Mouse (Mus musculus) inflammation-experienced regulatory T-cells, adult 6 months (primary cell): Measurements from ENCODE around the gene Tssk4. TPM values are rescaled to one million over a fixed set of nuclear protein-coding genes. Genes with fewer than 3 reads are reported as not detected.

Experiments used
- ATAC-seq: one replicate; pipeline ENCODE4 v1.8.0; 2017
- polyA plus RNA-seq, 3 experiments: library from polyadenylated mRNA; unstranded; fragments of 100-300 nt; shearing (Covaris generic); gene quantifications; one replicate each; pipeline ENCODE4 v1.2.1; 2017

Gene Tssk4
- 1 to 10 TPM in 2 of 3 experiments, under 1 TPM in 1; 0.68 to 2.2 (median 1.2) TPM for polyA plus RNA-seq

- ATAC-seq: no peak
Measured at GRCm38 (mm10) chr14:55649884-55650283, at the start of gene Tssk4. Gene Tssk4, plus strand, starts transcription at chr14:55650184.

DNA sequence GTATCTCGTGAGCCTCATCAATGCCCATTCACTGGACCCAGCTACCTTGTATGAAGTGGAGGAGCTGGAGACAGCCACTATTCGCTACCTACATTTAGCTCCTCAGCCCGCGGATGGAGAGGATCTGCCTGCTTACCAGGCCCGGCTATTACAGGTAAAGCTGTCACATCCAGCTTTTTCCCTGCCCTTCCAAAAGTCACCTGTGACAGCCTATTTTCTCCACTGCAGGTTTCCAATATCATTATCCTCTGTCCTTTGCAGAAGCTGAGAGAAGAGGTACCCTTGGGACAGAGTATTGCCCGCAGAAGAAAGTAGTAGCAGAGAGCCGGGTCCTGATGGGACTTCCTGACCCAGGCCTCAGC lies 46.7 kb upstream of the Tssk4 start, which contains the start of gene Irf9:
TSS of gene Irf9 (plus strand) at position 301 of the 362 bp plus-strand sequence.
- no peak for ATAC-seq

- peak; percentile 97 for ATAC-seq
Measured at GRCm38 (mm10) chr14:55603633-55604576, 46.1 kb upstream of the Tssk4 start.

DNA sequence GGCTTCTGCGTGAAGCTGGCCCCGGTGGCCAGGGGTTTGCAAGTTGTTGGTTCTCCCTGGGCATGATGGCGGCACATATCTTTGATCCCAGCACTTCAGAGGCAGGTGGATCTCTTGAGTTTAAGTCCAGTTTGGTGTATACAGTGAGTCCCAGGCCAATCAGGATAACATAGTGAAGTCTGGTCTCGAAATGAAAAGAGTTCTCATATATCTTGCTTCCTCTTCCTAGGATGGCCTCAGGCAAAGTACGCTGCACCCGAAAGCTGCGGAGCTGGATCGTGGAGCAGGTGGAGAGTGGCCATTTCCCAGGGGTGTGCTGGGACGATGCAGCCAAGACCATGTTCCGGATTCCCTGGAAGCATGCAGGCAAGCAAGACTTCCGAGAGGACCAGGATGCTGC lies 45.2 kb upstream of the Tssk4 start:
- no peak for ATAC-seq

DNA sequence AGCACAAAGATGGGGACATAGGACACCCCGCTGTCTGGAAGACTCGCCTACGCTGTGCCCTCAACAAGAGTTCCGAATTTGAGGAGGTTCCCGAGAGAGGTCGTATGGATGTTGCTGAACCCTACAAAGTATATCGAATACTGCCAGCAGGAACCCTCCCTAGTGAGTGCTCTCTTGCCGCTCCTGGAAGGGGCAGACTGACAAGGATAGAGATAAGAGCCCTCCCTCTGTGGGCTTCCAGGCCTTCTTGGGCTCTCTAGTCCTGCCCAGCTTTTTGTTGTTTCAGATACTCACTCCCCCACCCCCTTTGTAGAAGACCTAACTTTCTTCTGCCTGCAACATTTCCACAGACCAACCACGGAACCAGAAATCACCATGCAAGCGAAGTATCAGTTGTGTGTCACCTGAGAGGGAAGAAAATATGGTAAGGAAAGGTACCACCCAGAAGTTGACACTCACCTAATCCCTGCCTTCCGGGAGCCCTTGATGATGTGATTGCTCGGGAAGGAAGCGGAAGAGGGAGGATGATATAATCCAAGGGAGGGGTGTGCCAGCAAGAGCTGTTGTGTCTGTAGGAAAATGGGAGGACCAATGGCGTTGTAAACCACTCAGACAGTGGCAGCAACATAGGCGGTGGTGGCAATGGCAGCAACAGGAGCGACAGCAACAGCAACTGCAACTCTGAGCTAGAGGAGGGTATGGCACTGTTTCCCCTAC lies 44.1 kb upstream of the Tssk4 start:
- no peak for ATAC-seq

DNA sequence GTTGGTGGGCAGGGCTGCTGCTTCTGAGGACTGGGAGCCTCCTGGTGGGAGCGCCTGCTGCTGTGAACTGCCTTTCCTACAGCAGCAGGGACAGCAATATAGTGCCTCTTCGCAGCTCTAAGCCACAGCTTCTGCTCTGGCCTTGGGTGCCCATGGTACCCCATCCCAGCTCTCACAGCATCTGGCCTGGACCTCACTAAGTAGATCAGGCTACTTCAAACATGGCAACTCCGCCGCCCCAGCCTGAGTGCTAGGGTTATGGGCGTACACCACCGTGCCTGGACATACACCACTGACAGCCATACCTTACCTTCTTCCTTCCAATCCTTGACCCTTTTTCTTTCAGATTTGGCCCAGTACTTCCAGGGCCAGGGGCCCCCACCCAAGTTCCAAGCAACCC lies 41.6 kb upstream of the Tssk4 start:
- no peak for ATAC-seq

GRCm38 (mm10) chr14:55613346-55613745 lies 36.6 kb upstream of the Tssk4 start:
- ATAC-seq: no peak

- no peak for ATAC-seq
Measured at GRCm38 (mm10) chr14:55614565-55615178, 35.3 kb upstream of the Tssk4 start.

- no peak for ATAC-seq
Measured at GRCm38 (mm10) chr14:55615876-55616275, 34.1 kb upstream of the Tssk4 start.

- ATAC-seq: no peak
Measured at GRCm38 (mm10) chr14:55616844-55617243, 33.1 kb upstream of the Tssk4 start.

DNA sequence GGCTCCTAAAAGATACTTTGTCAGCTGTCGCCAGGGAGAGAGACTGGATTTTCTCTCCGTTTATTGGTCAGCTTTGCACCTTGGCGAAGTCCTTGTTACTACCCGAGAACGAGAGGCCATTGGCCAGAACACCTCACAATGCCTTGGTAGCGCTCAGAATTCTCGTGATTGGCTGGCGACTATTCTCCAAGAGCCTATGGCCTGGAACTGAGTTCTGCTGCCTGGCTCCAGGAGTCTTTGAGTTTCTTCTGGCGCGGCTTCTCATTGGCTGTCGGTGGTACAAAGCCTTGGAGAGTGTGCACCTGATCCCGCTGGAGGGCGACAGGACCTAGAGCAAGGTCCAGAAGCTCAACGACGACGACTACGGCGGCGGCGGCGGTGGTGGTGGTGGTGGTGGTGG lies 32.2 kb upstream of the Tssk4 start, which contains the start of gene Rec8:
TSS of gene Rec8 (plus strand) at position 216 of the 400 bp plus-strand sequence.
- ATAC-seq: peak; percentile 60

GRCm38 (mm10) chr14:55618486-55619195 lies 31.3 kb upstream of the Tssk4 start:
- no peak for ATAC-seq

DNA sequence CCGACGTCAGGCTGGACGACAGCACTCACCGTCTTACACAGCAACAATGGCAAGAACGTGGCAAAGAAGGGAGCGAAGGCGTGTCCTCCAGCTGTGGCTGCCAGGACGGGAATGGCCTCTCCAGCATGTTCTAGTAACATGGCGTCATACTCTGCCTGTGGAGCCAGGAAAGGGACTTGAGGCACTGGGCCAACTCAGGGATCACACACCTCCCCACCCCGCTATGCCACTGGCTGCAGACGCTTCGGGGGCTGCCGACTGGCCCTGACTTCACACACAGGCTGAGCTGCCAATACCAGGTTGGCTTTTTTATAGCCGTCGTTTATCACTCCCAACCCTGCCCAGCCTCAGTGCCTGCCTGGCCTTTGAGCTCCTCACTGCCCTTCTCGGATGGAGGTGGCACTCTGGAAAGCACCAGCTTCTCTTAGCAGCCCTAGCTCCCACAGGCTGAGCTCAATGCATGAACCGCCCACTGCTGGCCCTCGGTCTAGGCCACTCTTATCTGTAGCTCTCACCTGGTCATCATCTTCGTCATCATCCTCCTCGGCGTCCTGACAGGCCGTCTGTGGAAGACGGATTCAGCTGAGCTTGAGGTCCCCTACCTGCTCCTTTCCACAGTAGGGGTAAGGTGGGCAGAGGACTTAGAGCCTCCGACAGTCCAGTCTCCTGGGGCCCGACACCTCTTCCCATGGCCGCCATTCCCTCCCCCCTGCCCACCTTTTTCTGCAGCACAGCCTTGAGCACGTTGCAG lies 21.7 kb upstream of the Tssk4 start:
- ATAC-seq: no peak

DNA sequence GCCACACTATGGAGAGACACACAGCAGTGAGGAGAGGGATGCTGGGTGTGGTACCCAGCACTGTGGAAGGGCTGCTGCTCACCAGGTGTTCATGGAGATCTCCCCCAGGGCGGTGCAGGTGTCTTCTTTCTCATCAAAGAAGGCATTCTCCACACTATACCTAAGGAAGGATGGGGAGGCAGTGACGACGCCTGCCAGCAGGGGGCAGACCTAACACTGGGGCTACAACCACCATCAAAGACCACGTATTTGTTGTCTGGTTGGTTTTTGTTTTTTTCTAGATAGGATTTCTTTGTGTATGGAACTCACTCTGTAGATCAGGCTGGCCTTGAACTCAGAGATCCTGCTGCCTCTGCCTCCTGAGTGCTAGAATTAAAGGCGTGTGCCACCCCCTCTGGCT lies 20.7 kb upstream of the Tssk4 start:
- peak; percentile 65 for ATAC-seq

DNA sequence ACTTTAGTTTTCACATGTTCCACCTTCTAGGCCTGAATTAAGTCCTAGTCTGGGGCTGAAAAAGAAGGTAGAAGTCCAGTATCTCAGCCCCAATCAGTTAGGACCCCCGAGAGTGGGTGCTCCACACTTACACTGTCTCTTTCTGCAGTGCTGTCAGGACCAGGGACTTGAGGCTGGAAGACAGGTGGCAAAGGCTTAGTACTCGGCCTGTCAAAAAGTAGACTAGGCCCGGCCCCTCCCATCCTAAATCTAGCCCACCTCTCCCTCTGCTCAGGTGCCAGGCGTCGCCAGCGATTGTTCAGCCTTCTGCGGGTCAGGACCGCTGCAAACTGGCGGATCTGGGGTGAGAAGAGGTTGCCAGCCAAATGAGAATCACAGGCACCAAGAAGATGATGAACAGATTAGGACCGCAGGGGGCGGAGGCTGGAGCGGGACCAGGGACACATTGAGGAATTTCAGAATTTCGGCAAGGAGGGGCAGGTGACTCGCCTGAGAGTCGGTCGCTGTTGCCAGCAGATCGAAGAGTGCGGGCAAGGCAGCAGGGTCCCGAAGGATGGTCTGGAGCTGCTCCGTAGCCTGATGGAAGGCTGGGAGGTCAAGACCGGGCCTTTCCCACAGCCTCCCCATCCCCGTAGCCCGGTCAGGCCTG lies 15.0 kb upstream of the Tssk4 start:
- ATAC-seq: no peak

- ATAC-seq: peak; percentile 99
Measured at GRCm38 (mm10) chr14:55635523-55636007, 14.4 kb upstream of the Tssk4 start, which contains the start of gene Ipo4. Gene Ipo4, minus strand, starts transcription at chr14:55635957.

- no peak for ATAC-seq
Measured at GRCm38 (mm10) chr14:55637795-55638194, 12.2 kb upstream of the Tssk4 start, which contains the start of gene Gm49378. Gene Gm49378, minus strand, starts transcription at chr14:55637895.

GRCm38 (mm10) chr14:55640816-55641215 lies 9.2 kb upstream of the Tssk4 start:
- no peak for ATAC-seq

DNA sequence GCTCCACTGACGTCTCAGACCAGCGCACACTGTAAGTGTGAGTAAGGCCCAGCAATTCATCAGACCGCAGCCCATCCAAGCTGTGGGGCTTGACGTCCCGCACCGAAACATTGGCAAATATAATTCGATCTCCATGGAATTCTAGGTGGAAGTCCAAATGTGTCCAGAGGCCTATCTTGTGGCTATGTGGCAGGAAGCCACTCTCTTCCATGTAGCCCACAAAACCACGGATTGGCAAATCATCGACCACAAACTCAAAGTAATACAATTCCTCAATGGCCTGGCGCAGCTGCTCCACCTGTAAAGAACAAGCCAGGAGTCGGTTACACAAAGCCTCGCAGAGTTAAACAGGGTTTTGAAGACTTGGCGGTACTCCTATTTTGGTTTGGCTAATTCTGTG lies 8.7 kb upstream of the Tssk4 start:
- no peak for ATAC-seq

DNA sequence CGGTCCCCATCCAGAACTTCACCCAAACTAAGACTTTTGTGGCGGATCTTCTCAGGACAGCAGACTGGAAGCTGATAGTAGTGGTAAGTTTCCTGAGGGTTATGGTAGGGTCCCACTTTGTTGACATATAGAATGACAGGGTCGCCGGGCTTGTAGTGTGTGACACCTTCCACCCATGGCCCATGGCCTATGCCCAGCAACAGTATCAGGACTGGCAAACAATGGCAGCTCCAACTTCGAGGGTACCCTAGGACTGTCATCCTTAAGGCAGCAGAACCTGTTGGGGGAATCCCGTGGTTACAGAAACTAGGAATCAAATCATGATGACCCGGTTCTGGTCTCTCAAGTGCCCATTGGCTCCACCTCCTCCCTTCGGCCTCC lies 7.3 kb upstream of the Tssk4 start:
- ATAC-seq: no peak
